Mouse (Mus musculus): ENCODE data around the gene Podxl2.

Gene Podxl2

DNA sequence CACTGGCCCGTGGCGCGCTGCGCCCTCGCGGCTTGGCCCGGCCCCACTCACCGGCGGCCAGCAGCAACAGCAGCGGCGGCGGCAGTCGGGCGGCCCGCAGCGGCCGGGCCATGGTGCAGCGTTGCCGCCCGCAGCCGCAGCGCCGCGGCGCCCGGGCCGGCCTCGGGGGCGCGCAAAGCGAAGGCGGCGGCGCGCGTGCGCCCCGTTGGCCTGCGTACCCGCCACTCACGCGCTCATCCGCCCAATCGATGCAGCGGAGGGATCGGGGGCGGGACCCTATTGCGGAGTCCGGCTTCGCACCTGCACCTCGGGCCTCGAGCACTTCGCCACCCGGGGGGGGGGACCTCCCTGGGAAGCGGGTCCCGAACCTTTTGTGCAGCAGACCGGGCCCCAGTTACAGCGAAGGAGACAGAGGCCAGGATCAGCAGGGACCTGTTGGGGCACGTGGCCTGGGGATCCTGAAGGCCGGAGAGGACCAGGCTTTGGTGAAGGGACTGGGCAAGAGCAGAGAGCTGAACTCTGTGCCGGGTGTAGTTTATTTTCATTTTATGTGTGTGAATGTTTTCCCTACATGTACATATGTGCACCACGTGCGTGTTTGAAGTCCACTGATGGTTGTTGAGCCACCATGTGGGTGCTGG is at the start of gene Podxl2:
Podxl2 (minus strand) TSS at position 177 of the 641 bp plus-strand sequence.
- peak; percentile 63 for DNase-seq (ENCODE audit: low spot score)

DNA sequence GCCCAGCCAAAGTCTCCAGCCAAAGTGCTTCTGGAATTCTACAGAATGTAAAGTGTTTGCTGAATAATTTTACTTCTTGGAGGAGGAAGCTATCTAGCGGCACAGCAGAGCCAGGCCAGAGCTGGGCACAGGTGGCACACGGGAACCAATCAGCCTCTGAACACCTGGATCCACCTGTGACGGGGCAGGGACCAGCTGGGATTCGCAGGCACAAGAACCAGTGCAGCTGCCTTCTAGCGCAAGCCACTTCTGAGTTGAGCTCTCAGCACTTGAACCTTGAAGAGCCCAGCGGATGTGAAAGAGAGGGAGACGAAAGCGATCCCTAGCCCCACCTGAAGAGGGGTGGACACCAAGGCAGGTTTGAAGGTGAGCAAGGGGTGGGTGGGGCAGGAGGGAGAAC is 44.0 kb upstream of the Podxl2 start:
- no peak for DNase-seq (ENCODE audit: low spot score)

GRCm38 (mm10) chr6:88916153-88916552 is 41.3 kb upstream of the Podxl2 start:
- DNase-seq (ENCODE audit: low spot score), result no peak

DNA sequence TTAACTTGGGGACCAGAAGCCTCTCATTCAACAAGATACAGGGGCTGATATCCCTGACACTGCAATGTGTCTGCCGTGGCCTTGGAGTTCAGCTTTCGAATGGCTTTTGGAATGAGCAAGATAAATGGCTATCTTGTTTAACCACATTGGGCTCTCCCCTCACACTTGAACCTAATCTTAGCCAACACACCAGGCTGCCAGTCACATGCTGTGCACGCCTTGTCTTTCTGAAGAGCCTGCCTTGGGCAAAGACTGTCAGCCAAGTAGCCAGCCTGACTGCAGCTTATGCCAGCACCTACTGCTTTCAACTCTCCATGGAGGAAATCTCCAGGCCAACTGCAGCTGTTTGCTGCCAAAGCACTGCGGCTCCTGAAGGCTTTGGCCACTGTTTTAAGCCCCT is 40.7 kb upstream of the Podxl2 start:
- no peak for DNase-seq (ENCODE audit: low spot score)

GRCm38 (mm10) chr6:88914799-88915198 is 40.0 kb upstream of the Podxl2 start:
- DNase-seq (ENCODE audit: low spot score), result no peak

- DNase-seq (ENCODE audit: low spot score), result no peak
Observed at GRCm38 (mm10) chr6:88913440-88913839, 38.6 kb upstream of the Podxl2 start.

DNA sequence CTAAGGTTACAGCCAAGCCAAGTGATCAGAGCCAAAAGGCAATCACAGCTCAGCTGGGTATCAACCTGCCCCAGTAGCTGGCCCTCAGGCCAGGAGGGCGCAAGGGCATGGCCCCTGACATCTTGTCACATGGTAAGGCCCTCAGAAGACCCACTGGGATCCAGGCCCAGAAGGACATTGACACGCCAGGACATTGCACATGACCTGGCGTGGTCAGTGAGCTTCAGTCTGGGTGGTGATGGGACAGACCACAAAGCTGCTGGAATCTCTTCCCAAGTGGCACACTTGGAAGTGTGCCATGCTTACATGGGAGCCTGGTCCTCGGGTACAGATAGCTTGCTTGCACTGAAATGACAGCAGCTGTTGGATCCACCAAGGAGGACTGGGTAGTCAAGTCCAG is 38.2 kb upstream of the Podxl2 start:
- DNase-seq (ENCODE audit: low spot score), result no peak

GRCm38 (mm10) chr6:88909151-88909550 is 34.3 kb upstream of the Podxl2 start:
- DNase-seq (ENCODE audit: low spot score), result no peak

DNA sequence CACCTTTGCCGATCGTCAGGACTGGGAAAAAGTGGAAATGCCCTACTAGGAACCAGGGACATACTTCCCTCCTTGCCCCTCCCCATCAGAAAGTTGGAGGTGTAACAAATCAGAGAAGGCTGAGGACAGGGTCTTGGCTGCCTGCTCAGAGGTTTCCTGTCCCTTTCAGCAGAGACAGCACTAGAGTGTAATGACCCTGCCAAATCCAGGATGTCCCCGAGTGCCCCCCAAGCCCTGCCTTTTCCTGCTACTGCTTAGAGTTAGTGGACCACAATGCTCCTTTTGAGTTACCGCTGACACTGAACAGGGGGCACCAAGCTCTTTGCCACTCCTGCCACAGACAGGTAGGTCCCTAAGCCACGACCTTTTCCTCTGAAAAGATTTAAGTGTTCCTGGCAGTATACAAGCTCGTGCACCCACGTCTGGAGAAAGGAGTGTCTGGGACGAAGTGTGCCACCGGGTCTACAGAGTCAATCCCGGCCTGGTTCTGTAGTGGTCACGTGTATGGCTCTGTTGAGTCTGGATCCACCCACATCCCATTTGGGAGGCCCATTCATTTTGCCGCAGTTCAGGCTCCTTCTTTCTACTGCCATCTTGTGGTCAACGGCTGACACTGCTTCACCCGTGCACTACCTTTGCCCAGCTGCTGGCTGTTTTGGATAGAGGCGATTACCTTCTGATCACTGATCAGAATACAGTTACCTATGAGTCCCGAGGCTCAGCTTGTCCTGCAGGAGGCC is 31.7 kb upstream of the Podxl2 start:
- DNase-seq (ENCODE audit: low spot score), result peak; percentile 70

- DNase-seq (ENCODE audit: low spot score), result peak; percentile 55
Observed at GRCm38 (mm10) chr6:88905042-88905441, 30.2 kb upstream of the Podxl2 start.

- DNase-seq (ENCODE audit: low spot score), result peak; percentile 53
Observed at GRCm38 (mm10) chr6:88904456-88904974, 29.7 kb upstream of the Podxl2 start.

DNA sequence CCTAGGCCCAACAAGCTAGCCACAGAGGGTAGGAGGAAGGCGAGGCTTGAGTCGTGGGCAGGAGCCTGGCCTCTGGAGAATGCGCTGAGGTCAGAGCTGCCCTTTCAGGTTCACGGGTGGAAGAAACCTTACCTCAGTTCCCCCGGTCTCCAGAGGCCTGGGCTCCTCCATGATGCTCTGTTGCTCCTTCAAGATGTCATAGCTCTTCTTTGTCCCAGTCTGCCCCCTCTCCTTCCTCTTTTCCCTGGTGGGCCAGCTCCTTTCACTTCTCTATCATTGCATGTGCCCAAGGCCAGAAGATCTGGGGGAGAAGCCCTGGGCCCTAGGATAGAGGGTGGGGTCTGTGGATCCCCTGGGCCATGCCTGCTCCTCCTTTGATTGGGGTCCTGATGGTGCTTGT is 28.9 kb upstream of the Podxl2 start:
- DNase-seq (ENCODE audit: low spot score), result no peak

DNA sequence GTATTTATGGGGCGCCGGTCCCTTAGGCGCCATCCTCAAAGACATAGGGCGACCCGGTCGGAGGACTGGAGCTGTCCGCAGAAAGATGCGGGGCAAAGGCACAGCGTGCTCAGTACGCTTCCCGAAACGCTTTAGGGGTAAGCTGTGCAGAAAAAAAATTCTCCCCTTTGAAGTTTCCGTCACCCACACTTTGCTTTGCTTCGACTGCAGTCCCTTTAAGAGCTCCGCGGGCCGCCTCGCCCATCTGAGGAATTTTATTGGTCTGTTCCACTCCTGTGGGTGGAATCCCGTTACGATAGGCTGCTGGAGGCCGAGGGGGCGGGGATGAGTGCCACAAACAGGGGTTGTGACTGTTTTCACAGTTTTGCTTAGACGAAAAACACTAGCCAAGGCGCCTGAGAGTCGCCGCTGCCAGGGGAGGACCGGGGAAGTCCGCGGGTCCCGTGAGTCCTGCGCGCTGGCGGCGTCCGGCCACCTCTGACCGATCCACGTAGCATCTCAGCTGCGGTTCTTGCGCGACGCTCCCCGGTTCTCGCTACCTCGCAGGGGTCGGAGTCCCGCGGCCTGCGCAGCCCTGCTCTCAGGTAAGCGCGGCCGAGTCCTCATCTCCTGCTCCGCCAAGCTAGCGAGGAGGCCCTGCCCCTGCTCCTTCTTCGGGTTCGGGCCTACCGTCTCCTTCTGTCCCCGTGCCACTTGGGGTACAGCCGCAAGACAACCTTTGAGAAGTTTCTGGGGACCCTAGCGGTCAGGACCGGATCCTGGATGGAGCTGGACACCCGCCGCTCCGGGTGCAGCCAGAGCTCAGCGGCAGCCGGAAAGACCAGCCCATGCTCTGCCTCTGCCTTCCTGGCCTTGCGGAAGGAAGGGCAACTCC is 27.3 kb upstream of the Podxl2 start, which contains the start of gene Tpra1:
Tpra1 (plus strand) TSS at position 305 of the 874 bp plus-strand sequence.
- DNase-seq (ENCODE audit: low spot score), result peak; percentile 96

DNA sequence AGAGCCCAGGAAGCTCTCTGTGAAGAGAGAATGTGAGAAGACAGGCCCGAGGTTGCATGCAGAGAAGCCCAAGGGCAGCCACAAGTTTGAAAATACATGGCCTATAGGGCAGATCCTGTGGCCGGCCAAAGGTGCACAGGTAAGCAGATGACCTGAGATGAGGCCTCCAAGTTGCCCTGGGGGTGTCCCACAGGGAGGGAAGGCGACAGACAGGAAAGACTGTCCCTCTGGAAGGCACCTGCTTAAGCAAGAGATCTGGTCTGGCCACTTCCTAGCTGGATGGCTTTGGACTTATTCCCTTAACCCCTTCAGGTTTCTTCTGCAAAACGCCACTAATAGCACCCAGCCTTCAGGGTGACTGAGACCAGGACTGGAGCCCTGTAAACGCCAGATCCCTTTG is 26.6 kb upstream of the Podxl2 start:
- peak; percentile 67 for DNase-seq (ENCODE audit: low spot score)

- no peak for DNase-seq (ENCODE audit: low spot score)
Observed at GRCm38 (mm10) chr6:88899628-88900027, 24.8 kb upstream of the Podxl2 start.

GRCm38 (mm10) chr6:88899086-88899485 is 24.2 kb upstream of the Podxl2 start:
- DNase-seq (ENCODE audit: low spot score), result no peak

- DNase-seq (ENCODE audit: low spot score), result peak; percentile 98
Observed at GRCm38 (mm10) chr6:88898534-88899048, 23.7 kb upstream of the Podxl2 start, which contains the start of gene Mcm2. TSS of gene Mcm2 (minus strand) at chr6:88898780.

DNA sequence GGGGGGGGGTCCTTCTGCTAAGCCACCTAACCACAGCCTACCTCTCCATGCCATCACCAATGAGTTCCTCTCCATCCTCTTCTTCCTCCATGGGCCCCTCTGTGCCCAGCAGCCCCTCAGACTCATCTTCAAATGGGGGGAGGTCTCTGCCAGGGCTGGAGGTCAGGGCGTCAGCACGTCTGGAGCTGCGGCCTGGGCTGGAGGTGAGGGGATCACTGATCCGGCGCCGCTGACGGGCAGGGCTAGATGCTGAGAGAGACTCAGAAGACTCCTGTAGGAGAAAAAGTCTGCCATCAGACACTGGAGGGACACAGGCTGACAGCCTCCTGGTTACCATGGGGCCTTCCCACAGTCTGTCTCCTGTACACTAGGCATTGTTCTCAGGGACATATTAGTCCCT is 22.4 kb upstream of the Podxl2 start:
- DNase-seq (ENCODE audit: low spot score), result no peak

DNA sequence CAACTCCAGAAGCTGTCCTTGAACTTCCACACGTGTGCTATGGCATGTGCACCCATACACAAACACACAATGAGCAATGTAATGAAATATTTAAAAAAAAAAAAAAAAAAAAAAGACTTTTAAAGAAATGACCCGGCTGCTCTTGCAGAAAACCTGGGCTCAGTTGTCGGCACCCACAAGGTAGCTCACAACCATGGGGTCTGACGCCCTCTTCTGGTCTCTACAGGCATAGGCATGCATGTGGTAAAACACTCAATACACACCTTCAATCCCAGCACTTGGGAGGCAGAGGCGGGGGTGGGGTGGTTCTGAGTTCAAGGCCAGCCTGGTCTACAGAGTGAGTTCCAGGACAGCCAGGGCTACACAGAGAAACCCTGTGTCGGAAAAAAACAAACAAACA is 21.1 kb upstream of the Podxl2 start:
- DNase-seq (ENCODE audit: low spot score), result no peak

GRCm38 (mm10) chr6:88893559-88893958 is 18.7 kb upstream of the Podxl2 start:
- DNase-seq (ENCODE audit: low spot score), result no peak

- peak; percentile 85 for DNase-seq (ENCODE audit: low spot score)
Observed at GRCm38 (mm10) chr6:88890832-88891231, 16.0 kb upstream of the Podxl2 start.

DNA sequence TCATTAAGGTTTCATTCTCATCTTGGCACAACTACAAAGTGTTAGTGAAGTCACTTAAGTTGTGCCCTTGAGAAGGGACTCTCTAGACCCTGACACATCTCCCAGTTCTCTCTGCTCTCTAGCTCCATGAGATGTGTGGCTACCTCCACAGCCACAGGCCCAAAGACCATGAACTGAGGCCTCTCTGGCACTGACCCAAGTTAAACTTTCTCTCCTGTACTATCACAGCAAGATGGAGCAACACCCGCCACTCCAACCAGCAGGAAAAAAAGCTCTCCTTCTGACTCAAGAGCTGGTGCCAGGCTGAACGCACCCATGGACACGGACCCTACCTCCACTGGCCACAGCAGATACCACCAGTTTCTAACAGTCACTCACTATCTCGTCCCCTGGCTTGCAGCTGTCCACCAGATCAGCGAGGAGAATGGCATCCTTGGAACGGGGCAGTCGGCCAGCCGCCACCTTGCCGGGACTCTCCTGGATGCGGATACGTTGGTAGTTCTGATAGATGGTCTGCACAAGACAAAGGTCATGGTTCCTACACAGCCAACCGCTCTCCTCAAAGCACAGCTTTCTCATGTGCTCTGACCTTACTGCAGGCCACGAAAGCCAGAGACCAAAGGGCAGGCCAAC is 14.7 kb upstream of the Podxl2 start:
- DNase-seq (ENCODE audit: low spot score), result peak; percentile 49

All from yolk sac, embryonic 10.5 days (tissue).